Mouse (Mus musculus) MEL (cell line): ENCODE results near the gene Hspg2. TPM values are rescaled to one million over a fixed set of nuclear protein-coding genes. Genes with fewer than 3 reads are reported as not detected.

Source experiments
- DNase-seq: peaks from one replicate; pipeline ENCODE4 v3.0.0; 2011; ENCODE audit warnings: low read depth, low spot score
- H3K27ac ChIP-seq: 2 replicates; pipeline ENCODE4 v1.5.1; 2012; ENCODE audit warnings: low read depth, mild to moderate bottlenecking, control low read depth, low read length, moderate library complexity; ENCODE audit not compliant: control insufficient read depth
- H3K27me3 ChIP-seq, 2 experiments: fragments of 150-350 bp in 1 of 2; sonication (generic) in 1 of 2; 2 replicates each; pipeline ENCODE4 v1.6.1; 2012; ENCODE audit warnings: low read length in 2 of 2, mild to moderate bottlenecking in 2 of 2, improper control_type of control experiment in 1 of 2, moderate library complexity in 1 of 2; ENCODE audit not compliant: insufficient read depth in 2 of 2, control insufficient read depth in 1 of 2
- H3K36me3 ChIP-seq, 2 experiments: 2 replicates each; pipeline ENCODE4 v1.6.1; 2012 to 2014; ENCODE audit warnings: low read length in 2 of 2, improper control_type of control experiment in 1 of 2, inconsistent platforms in 1 of 2, mild to moderate bottlenecking in 1 of 2; ENCODE audit not compliant: insufficient read depth in 2 of 2, control insufficient read depth in 1 of 2
- H3K4me1 ChIP-seq, 2 experiments: fragments of 150-350 bp in 1 of 2; sonication (generic) in 1 of 2; 2 replicates each; pipeline ENCODE4 v1.6.1; 2012; ENCODE audit warnings: low read length in 2 of 2, improper control_type of control experiment in 1 of 2, mild to moderate bottlenecking in 1 of 2; ENCODE audit not compliant: insufficient read depth in 2 of 2, control insufficient read depth in 1 of 2
- H3K4me3 ChIP-seq, 2 experiments: fragments of 150-350 bp in 1 of 2; sonication (generic) in 1 of 2; 2 replicates each; pipeline ENCODE4 v1.5.1; 2012; ENCODE audit warnings: low read depth in 2 of 2, low read length in 2 of 2, mild to moderate bottlenecking in 2 of 2, moderate library complexity in 2 of 2, control low read depth in 1 of 2, improper control_type of control experiment in 1 of 2; ENCODE audit not compliant: control insufficient read depth in 1 of 2, insufficient read depth in 1 of 2
- H3K79me2 ChIP-seq: 2 replicates; pipeline ENCODE4 v1.6.1; 2012; ENCODE audit warnings: mild to moderate bottlenecking, low read length, moderate library complexity; ENCODE audit not compliant: control insufficient read depth, poor library complexity, insufficient read depth
- H3K9ac ChIP-seq: 2 replicates; pipeline ENCODE4 v1.6.1; 2012; ENCODE audit warnings: low read depth, mild to moderate bottlenecking, control low read depth, low read length, moderate library complexity; ENCODE audit not compliant: control insufficient read depth, poor library complexity, severe bottlenecking
- H3K9me3 ChIP-seq: fragments of 150-350 bp; sonication (generic); replicated peaks from 2 replicates; pipeline ENCODE4 v1.6.1; 2012; ENCODE audit warnings: mild to moderate bottlenecking, low read length, improper control_type of control experiment, moderate library complexity; ENCODE audit not compliant: insufficient read depth
- CHD1 ChIP-seq: IDR thresholded peaks from 2 replicates; pipeline ENCODE4 v1.6.1; 2012; ENCODE audit warnings: low read depth, mild to moderate bottlenecking, inconsistent platforms, low read length, improper control_type of control experiment
- CHD2 ChIP-seq: IDR thresholded peaks from 2 replicates; pipeline ENCODE4 v1.6.1; 2011; ENCODE audit warnings: low read length, improper control_type of control experiment
- CTCF ChIP-seq, 3 experiments: IDR thresholded peaks in 2 of 3; conservative IDR thresholded peaks in 1 of 3; 2 replicates each; pipeline ENCODE4 v1.5.1; 2011 to 2012; ENCODE audit warnings: low read length in 3 of 3, low read depth in 2 of 3, mild to moderate bottlenecking in 2 of 3, improper control_type of control experiment in 1 of 3, inconsistent platforms in 1 of 3, mixed read lengths in 1 of 3, moderate library complexity in 1 of 3; ENCODE audit not compliant: control insufficient read depth in 1 of 3, insufficient read depth in 1 of 3, poor library complexity in 1 of 3, severe bottlenecking in 1 of 3
- E2F4 ChIP-seq: IDR thresholded peaks from 2 replicates; pipeline ENCODE4 v1.6.1; 2011; ENCODE audit warnings: low read depth, low read length, improper control_type of control experiment, borderline replicate concordance
- ELF1 ChIP-seq: IDR thresholded peaks from 2 replicates; pipeline ENCODE4 v1.6.1; 2014; ENCODE audit warnings: low read depth, mild to moderate bottlenecking, inconsistent platforms, low read length, improper control_type of control experiment, moderate library complexity
- ETS1 ChIP-seq: IDR thresholded peaks from 2 replicates; pipeline ENCODE4 v1.6.1; 2012; ENCODE audit warnings: low read depth, mild to moderate bottlenecking, inconsistent platforms, low read length, improper control_type of control experiment, moderate library complexity
- GATA1 ChIP-seq: IDR thresholded peaks from 2 replicates; pipeline ENCODE4 v1.6.1; 2011; ENCODE audit warnings: low read depth, low read length, improper control_type of control experiment
- KAT2A ChIP-seq: conservative IDR thresholded peaks from 2 replicates; pipeline ENCODE4 v1.6.1; 2012; ENCODE audit warnings: low read depth, low read length, improper control_type of control experiment, inconsistent platforms
- MAFK ChIP-seq: IDR thresholded peaks from 2 replicates; pipeline ENCODE4 v1.6.1; 2011; ENCODE audit warnings: low read depth, mild to moderate bottlenecking, low read length, improper control_type of control experiment, borderline replicate concordance
- MAX ChIP-seq: IDR thresholded peaks from 2 replicates; pipeline ENCODE4 v1.6.1; 2011; ENCODE audit warnings: low read length, improper control_type of control experiment
- MAZ ChIP-seq: IDR thresholded peaks from 2 replicates; pipeline ENCODE4 v1.6.1; 2012; ENCODE audit warnings: low read depth, mild to moderate bottlenecking, inconsistent platforms, low read length, improper control_type of control experiment
- MEF2A ChIP-seq: IDR thresholded peaks from 2 replicates; pipeline ENCODE4 v1.6.1; 2014; ENCODE audit warnings: low read depth, mild to moderate bottlenecking, inconsistent platforms, low read length, improper control_type of control experiment; ENCODE audit not compliant: poor library complexity, insufficient replicate concordance, severe bottlenecking; ENCODE audit errors: extremely low read depth
- MYC ChIP-seq: IDR thresholded peaks from 2 replicates; pipeline ENCODE4 v1.6.1; 2011; ENCODE audit warnings: low read depth, mild to moderate bottlenecking, low read length, improper control_type of control experiment, moderate library complexity
- NELFE ChIP-seq: IDR thresholded peaks from 2 replicates; pipeline ENCODE4 v1.6.1; 2011; ENCODE audit warnings: low read depth, low read length, improper control_type of control experiment
- NRF1 ChIP-seq: IDR thresholded peaks from 2 replicates; pipeline ENCODE4 v1.6.1; 2014; ENCODE audit warnings: low read depth, mild to moderate bottlenecking, inconsistent platforms, low read length, improper control_type of control experiment, moderate library complexity; ENCODE audit not compliant: poor library complexity, insufficient read depth, severe bottlenecking
- POLR2AphosphoS2 ChIP-seq: IDR thresholded peaks from 2 replicates; pipeline ENCODE4 v1.6.1; 2011; ENCODE audit warnings: low read length, improper control_type of control experiment
- RCOR1 ChIP-seq: IDR thresholded peaks from 2 replicates; pipeline ENCODE4 v1.6.1; 2012; ENCODE audit warnings: low read depth, mild to moderate bottlenecking, inconsistent platforms, low read length, improper control_type of control experiment
- SMC3 ChIP-seq: IDR thresholded peaks from 2 replicates; pipeline ENCODE4 v1.6.1; 2011; ENCODE audit warnings: low read depth, low read length, improper control_type of control experiment
- TAL1 ChIP-seq: IDR thresholded peaks from 2 replicates; pipeline ENCODE4 v1.6.1; 2012; ENCODE audit warnings: mild to moderate bottlenecking, inconsistent platforms, low read length, moderate library complexity, mixed read lengths
- TCF12 ChIP-seq: IDR thresholded peaks from 2 replicates; pipeline ENCODE4 v1.6.1; 2014; ENCODE audit warnings: low read depth, mild to moderate bottlenecking, inconsistent platforms, low read length, improper control_type of control experiment, moderate library complexity
- USF1 ChIP-seq: IDR thresholded peaks from 2 replicates; pipeline ENCODE4 v1.6.1; 2014; ENCODE audit warnings: low read depth, mild to moderate bottlenecking, inconsistent platforms, low read length, improper control_type of control experiment, moderate library complexity
- USF2 ChIP-seq, 2 experiments: IDR thresholded peaks; 2 replicates each; pipeline ENCODE4 v1.6.1; 2011 to 2012; ENCODE audit warnings: improper control_type of control experiment in 2 of 2, low read length in 2 of 2, borderline replicate concordance in 1 of 2, inconsistent platforms in 1 of 2, low read depth in 1 of 2, mild to moderate bottlenecking in 1 of 2; ENCODE audit not compliant: insufficient read depth in 1 of 2
- ZMIZ1 ChIP-seq: IDR thresholded peaks from 2 replicates; pipeline ENCODE4 v1.6.1; 2012; ENCODE audit warnings: low read depth, mild to moderate bottlenecking, inconsistent platforms, low read length, improper control_type of control experiment, moderate library complexity
- ZNF384 ChIP-seq: IDR thresholded peaks from 2 replicates; pipeline ENCODE4 v1.6.1; 2012; ENCODE audit warnings: low read depth, mild to moderate bottlenecking, inconsistent platforms, low read length, improper control_type of control experiment
- polyA plus RNA-seq, 2 experiments: library from polyadenylated mRNA; stranded (reverse) in 1 of 2; unstranded in 1 of 2; fragments of >175 nt in 1 of 2; fragments of >200 nt in 1 of 2; gene quantifications; 2 replicates each; pipeline versions ENCODE4 v1.2.1 to v1.2.4; 2012; ENCODE audit warnings: low replicate concordance in 2 of 2, low read depth in 1 of 2; ENCODE audit not compliant: insufficient read length in 2 of 2, insufficient read depth in 1 of 2, missing spikeins in 1 of 2
- total RNA-seq: library from RNA; depleted of rRNA; stranded (reverse); fragments of 300-350 nt; gene quantifications from 2 replicates; pipeline ENCODE4 v1.2.3, GENCODE M21; 2012

The Hspg2 gene
- total and polyA plus RNA-seq, 3 experiments = 0.04 TPM; not detected in 1

DNA sequence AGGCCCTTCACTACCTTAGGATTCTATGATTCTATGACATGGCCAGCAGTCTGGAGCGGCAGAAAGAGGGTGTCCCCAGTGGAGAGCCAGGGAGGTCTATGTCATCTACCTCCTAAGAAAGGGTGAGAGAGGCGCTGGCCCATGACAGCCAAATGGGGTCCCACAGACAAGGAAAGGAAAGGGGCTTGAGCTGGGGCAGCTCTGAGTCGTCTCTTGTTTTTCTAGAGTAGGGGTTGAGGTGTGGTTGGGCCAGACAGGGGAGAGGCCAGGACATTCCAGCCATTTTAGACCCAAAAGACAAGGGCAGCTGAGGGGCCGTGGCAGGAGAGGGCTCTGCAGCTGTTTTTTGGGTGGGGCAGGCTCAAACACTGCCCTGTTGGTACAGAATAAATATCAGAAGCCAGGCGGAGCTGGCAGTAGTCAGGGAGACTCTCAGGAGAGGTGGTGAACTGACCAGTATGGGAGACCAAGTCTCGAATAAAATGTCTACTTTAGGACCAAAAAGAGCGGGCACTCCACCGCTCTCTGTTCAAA lies 15.3 kb upstream of the Hspg2 start, which contains the start of gene 1700013G24Rik:
Gene 1700013G24Rik, plus strand, starts transcription at position 51 of the 534 bp plus-strand sequence.
- no peaks in the 10 kb centered on the region for H3K36me3 ChIP-seq
- H3K9me3 ChIP-seq = no peaks in the 10 kb centered on the region
- H3K27ac ChIP-seq = no peak within 1 kb of the TSS
- H3K4me1 ChIP-seq = no peaks in the 10 kb centered on the region
- no peaks in the 10 kb centered on the region; a peak in 1 of 4 replicates for H3K27me3 ChIP-seq
- no peak within 1 kb of the TSS for H3K4me3 ChIP-seq
- no peak for DNase-seq
- no peaks in the 10 kb centered on the region for H3K79me2 ChIP-seq
- H3K9ac ChIP-seq = no peak within 1 kb of the TSS
- TF ChIP-seq MAX (no peak), POLR2AphosphoS2 (no peak), GATA1 (no peak), ETS1 (no peak), MEF2A (no peak), KAT2A (no peak), NELFE (no peak), USF2 (IDR thresholded peaks at IDR 0.05; ENCODE audit: borderline replicate concordance in 1 of 2, insufficient read depth in 1 of 2, low read depth in 1 of 2, low read length in 2 of 2) (no peak), NRF1 (no peak), E2F4 (no peak), ZMIZ1 (no peak), CTCF (IDR thresholded peaks at IDR 0.05 in 2 of 3, conservative IDR thresholded peaks at IDR 0.05 in 1 of 3; ENCODE audit: control insufficient read depth in 1 of 3, insufficient read depth in 1 of 3, low read depth in 2 of 3, low read length in 3 of 3, poor library complexity in 1 of 3, severe bottlenecking in 1 of 3) (no peak), MYC (no peak), RCOR1 (no peak), MAFK (no peak), MAZ (no peak), CHD2 (no peak), CHD1 (no peak), ELF1 (no peak)

DNA sequence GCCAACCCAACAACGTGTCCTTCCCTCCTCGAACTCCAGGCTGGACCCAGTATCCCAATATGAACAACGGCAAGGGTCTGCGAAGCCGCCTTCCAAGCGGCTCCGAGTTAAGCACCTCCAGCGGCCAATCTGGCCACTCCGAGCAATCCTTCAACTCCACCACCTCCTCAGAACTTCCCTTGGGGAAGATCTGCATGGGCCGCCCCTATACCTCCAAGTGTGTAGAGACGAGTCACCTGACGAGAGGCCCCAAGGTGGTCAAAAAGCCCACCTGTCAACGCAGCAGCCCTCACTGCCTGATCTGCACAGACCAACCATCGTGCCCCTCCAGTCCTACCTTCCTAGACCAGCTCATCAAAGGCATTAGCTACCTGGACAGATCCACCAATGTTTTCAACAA lies 14.0 kb upstream of the Hspg2 start:
- no peak for DNase-seq
- TF ChIP-seq NRF1 = no peak
- TF ChIP-seq GATA1 = no peak
- TF ChIP-seq TCF12 = no peak
- no peak for TF ChIP-seq ZNF384
- TF ChIP-seq SMC3 = no peak
- no peak for TF ChIP-seq MAZ
- no peak for TF ChIP-seq USF1
- no peak for TF ChIP-seq MEF2A
- TF ChIP-seq USF2 (IDR thresholded peaks at IDR 0.05; ENCODE audit: borderline replicate concordance in 1 of 2, insufficient read depth in 1 of 2, low read depth in 1 of 2, low read length in 2 of 2) = no peak
- TF ChIP-seq TAL1 = no peak
- no peak for TF ChIP-seq ZMIZ1
- TF ChIP-seq E2F4 = no peak
- TF ChIP-seq, all 39 proteins: peak for 0
- Histone ChIP-seq H3K27ac (no peak overlapping the region), H3K79me2 (no peaks in the 10 kb centered on the region), H3K36me3 (no peaks in the 10 kb centered on the region), H3K27me3 (no peaks in the 10 kb centered on the region; a peak in 1 of 4 replicates), H3K4me1 (no peaks in the 10 kb centered on the region), H3K4me3 (no peak overlapping the region), H3K9me3 (no peaks in the 10 kb centered on the region), H3K9ac (no peak overlapping the region)
